Mouse (Mus musculus) gastrocnemius, postnatal 14 days (tissue): Measurements from ENCODE around the gene Adamts4. TPM values are rescaled to one million over a fixed set of nuclear protein-coding genes. Genes with fewer than 3 reads are reported as not detected.
"Not testable (repeated sequence)": the region's sequence is repeated elsewhere in the genome, so short reads cannot be mapped to it uniquely, and the experiment has no call there.

ENCODE experiments used
- DNase-seq: peaks from one replicate; pipeline ENCODE4 v3.0.0; 2021; ENCODE audit warnings: mixed read lengths
- intact Hi-C: fragments of 180-260 bp; cut with DNase I; formaldehyde crosslinking; loops from one replicate; pipeline ENCODE4 v1.15.1; 2025; ENCODE audit warnings: low total_unique reads
- total RNA-seq, 2 experiments: library from RNA; stranded (reverse); gene quantifications; 2 replicates each; pipeline ENCODE4 v1.2.3; 2021

Gene Adamts4
- total RNA-seq, 2 experiments from 2014 or later: 2.4 to 3.1 TPM

- intact Hi-C loops: no loop called here
- no peak for DNase-seq
Observed at GRCm38 (mm10) chr1:171227879-171228278, 22.3 kb upstream of the Adamts4 start.

DNA sequence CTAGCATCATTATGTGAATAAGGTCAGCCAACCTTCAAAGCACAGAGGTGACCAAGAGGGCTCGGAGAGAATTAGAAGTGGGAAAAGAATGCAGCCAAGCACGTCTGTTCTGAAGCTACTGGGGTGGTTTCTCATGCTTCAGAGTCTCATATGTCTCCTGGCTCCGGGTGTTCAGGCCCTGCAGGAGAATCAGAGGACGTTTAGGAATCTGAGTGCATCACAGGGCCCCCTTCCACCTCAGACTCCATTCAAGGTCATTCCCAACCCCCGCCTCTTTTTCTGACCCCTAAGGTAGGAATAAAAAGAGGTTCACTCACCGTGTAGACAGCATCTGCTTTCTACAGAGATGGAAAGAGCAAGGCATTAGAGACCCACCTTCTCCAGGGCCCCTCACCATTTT is 20.5 kb upstream of the Adamts4 start:
- intact Hi-C loops: no loop called here
- DNase-seq: no peak

GRCm38 (mm10) chr1:171230215-171230614 is 20.0 kb upstream of the Adamts4 start:
- intact Hi-C loops: no loop called here
- DNase-seq: no peak

GRCm38 (mm10) chr1:171231844-171232243 is 18.4 kb upstream of the Adamts4 start:
- intact Hi-C loops: no loop called here
- DNase-seq: no peak

DNA sequence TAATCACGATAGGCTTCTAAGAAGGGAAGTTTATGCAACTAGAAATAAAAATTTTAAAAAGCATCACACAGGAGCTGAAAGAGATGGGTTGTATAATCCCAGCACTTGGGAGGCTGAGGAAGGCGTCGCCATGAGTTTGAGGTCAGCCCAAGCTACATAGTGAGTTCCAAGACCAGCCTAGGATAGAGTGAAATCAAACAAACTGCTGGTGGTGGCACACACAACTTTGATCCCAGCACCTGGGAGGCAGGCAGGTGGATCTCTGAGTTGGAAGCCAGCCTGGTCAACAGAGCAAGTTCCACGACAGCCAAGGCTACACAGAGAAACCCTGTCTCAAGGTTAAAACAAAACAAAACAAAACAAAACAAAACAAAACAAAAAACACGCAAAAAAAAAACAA is 17.9 kb upstream of the Adamts4 start:
- no peak for DNase-seq
- intact Hi-C loops: no loop called here

DNA sequence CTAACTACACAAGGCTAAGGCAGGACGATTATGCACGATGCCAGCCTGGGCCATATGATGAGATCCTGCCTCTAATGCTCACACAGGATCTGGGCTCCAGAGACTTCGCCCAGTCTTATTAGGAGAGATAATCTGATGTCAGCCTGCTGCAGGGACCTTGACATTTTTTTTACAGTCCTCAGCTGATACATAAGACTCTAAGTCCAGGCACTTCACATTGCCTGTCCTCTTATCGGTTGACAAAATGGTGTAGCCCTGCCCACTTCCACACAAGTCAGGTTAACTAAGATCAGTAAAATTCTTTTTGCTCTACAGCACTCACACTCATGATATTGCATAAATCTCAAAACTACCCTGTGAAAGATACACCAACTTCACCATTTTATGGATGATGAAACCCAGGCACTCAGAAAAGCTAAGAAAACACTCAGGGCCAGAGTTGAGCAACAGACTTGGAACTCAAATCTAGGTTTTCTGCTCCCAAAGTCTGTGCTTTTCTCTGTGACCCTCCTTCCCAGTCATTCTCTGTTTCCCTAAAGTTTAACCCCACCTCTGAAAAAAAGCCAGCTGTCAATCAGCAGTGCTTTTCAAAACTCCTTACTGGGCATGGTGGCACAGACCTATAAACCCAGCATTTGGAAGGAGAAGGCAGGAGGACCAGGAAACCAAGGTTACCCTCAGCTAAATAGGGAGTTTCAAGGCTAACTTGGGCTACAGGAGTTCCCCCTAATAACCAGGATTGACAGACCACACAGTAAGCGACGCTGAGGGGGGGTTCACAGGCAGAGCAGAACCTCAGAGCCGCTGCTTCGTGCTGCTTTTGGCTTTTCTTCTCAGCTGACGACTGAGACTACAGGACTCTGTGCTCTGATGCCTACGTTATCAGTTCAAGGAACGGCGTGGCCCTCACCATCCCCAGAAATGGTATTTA is 17.2 kb upstream of the Adamts4 start:
- intact Hi-C loops: no loop called here

DNA sequence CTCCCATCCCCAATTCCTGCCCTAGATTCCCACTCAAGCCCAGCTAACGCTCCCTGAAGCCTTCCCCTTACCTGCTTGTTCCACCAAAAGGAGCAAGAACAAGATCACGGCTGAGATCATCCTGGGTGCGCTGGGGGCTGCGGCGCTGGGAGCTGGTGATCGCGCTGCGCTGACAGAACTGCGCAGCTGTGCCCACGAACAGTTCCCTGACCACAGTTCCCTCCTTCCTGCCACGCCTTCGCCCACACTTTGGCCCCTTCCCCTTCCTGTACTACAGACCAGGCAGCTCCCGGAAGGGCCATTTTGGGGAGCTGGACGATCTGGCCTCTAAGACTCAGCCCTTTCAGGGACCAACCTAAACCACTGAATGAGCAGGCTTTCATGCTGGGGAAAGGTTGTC is 16.1 kb upstream of the Adamts4 start, which contains the start of gene Fcer1g:
TSS of gene Fcer1g (minus strand) at position 240 of the 400 bp plus-strand sequence.
- no peak for DNase-seq
- intact Hi-C loops: no loop called here

More for the DNA sequence above, 17.2 kb upstream of the Adamts4 start:
- DNase-seq: no peak

GRCm38 (mm10) chr1:171234538-171234937 is 15.7 kb upstream of the Adamts4 start:
- no peak for DNase-seq
- intact Hi-C loops: no loop called here

- no peak for DNase-seq
- intact Hi-C loops: no loop called here
Observed at GRCm38 (mm10) chr1:171235791-171236190, 14.4 kb upstream of the Adamts4 start.

DNA sequence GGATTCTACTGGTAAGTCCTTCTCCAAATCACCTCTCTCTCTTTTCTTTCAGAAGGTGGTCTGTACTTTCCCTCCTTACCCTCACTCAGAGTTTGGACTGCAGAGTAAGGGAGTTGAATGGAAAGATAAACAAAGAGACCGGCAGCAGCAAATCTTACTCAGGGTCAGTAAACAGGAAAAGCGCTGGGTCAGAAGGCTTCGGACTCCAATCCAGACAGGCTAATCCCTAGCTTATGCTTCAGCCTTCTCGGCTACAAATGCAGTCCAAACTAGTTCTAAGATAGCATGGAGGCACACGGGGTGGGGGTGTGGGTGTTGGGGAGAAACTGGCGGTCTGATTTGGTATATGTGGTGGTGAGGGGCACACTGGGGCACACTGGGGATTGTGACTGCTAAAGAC is 12.8 kb upstream of the Adamts4 start:
- no peak for DNase-seq
- intact Hi-C loops: no loop called here

DNA sequence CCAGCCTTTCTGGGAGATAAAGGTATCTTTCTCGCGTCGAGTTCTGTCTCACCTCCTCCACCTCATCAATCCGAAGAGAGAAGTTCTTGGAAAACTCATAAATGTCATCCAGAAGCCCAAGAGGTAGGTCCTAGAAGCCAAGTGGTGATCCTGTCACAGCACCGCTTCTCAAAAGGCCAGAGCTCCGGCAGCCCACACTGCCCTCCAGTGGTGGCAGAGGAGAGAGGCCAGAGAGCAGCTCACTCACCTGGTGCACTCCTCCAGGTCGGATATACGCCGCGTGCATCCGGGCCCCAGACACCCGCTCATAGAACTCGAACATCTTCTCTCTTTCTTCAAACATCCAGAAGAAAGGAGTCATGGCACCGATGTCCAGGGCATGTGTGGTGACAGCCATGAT is 11.8 kb upstream of the Adamts4 start:
- peak; percentile 50 for DNase-seq
- intact Hi-C loops: no loop called here

GRCm38 (mm10) chr1:171239992-171240744 is 10.1 kb upstream of the Adamts4 start:
- intact Hi-C loops: no loop called here
- no peak for DNase-seq

- intact Hi-C loops: no loop called here
- no peak for DNase-seq
Observed at GRCm38 (mm10) chr1:171240911-171241310, 9.3 kb upstream of the Adamts4 start.

- intact Hi-C loops, DNase-seq: not testable (repeated sequence)
Observed at GRCm38 (mm10) chr1:171241952-171242351, 8.3 kb upstream of the Adamts4 start.

GRCm38 (mm10) chr1:171245353-171245752 is 4.9 kb upstream of the Adamts4 start:
- no peak for DNase-seq
- intact Hi-C loops: no loop called here

GRCm38 (mm10) chr1:171246709-171247452 is 3.3 kb upstream of the Adamts4 start:
- intact Hi-C loops: no loop called here
- DNase-seq: peak; percentile 96

- intact Hi-C loops: no loop called here
- DNase-seq: no peak
Observed at GRCm38 (mm10) chr1:171247453-171247841, 2.8 kb upstream of the Adamts4 start.

DNA sequence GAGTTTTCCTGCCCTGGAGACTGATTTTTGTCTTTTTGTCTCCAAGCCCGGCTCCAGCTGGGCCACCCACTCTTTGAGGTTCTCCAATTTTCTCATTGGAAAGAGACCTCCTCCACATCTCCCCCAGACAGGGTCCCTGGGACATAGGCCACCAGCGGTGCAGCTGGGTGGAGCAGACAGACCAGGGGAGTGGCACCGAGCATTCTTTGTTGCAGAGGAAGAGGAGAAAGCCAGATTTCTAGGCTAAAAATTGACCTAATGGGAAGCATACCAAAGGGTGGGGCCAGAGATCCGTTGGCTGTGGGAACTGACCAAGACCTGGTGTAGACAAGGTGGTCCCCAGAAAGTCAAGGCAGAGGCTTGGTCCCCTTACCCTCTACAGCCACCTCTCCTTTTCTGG is 2.3 kb upstream of the Adamts4 start:
- DNase-seq: no peak
- intact Hi-C loops: no loop called here

GRCm38 (mm10) chr1:171248386-171249226 is 1.6 kb upstream of the Adamts4 start:
- no peak for DNase-seq
- intact Hi-C loops: no loop called here
